Mouse (Mus musculus): Measurements from ENCODE around the gene Mgat1. TPM values are rescaled to one million over a fixed set of nuclear protein-coding genes. Genes with fewer than 3 reads are reported as not detected.
"Not testable (repeated sequence)": the region's sequence is repeated elsewhere in the genome, so short reads cannot be mapped to it uniquely, and the experiment has no call there.

The Mgat1 gene
- polyA plus RNA-seq, 1 experiment from 2014 or later, result 35.5 TPM

GRCm38 (mm10) chr11:49270368-49270767, 26.4 kb downstream of the Mgat1 start:
- no peaks in the 10 kb centered on the region for H3K27me3 ChIP-seq

GRCm38 (mm10) chr11:49271334-49271733, 27.3 kb downstream of the Mgat1 start:
- ATAC-seq (ENCODE audit: low FRiP score), result 0 out of 2 replicates have a peak, but pooled peaks have one; percentile 11
- no peaks in the 10 kb centered on the region for H3K4me1 ChIP-seq
- H3K9ac ChIP-seq, result no peak overlapping the region

More at GRCm38 (mm10) chr11:49270368-49270767, 26.4 kb downstream of the Mgat1 start:
- ATAC-seq (ENCODE audit: low FRiP score), result no peak
- H3K27ac ChIP-seq, result no peak overlapping the region
- H3K4me1 ChIP-seq, result no peaks in the 10 kb centered on the region
- H3K4me2 ChIP-seq, result no peak overlapping the region
- WGBS, result 95% methylated on average over 4 of the region's 4 CpGs
- no peak overlapping the region for H3K4me3 ChIP-seq (replicated peaks)
- no peaks in the 10 kb centered on the region for H3K9me3 ChIP-seq
- no peak overlapping the region for H3K9ac ChIP-seq
- H3K36me3 ChIP-seq (replicated peaks), result no peaks in the 10 kb centered on the region

GRCm38 (mm10) chr11:49273834-49274519, 30.0 kb downstream of the Mgat1 start:
- no peak overlapping the region for H3K4me2 ChIP-seq
- 72% methylated on average over 11 of the region's 11 CpGs for WGBS
- no peak overlapping the region for H3K4me3 ChIP-seq (replicated peaks)
- H3K9me3 ChIP-seq, result no peaks in the 10 kb centered on the region
- H3K4me1 ChIP-seq, result no peaks in the 10 kb centered on the region
- ATAC-seq (ENCODE audit: low FRiP score), result peak; percentile 27; the same call in 1 of the 2 replicates
- no peaks in the 10 kb centered on the region for H3K36me3 ChIP-seq (replicated peaks)
- H3K9ac ChIP-seq, result no peak overlapping the region
- H3K27ac ChIP-seq, result no peak overlapping the region
- H3K27me3 ChIP-seq, result no peaks in the 10 kb centered on the region

More at GRCm38 (mm10) chr11:49271334-49271733, 27.3 kb downstream of the Mgat1 start:
- no peak overlapping the region for H3K4me2 ChIP-seq
- no peak overlapping the region for H3K4me3 ChIP-seq (replicated peaks)
- no peak overlapping the region for H3K27ac ChIP-seq
- H3K36me3 ChIP-seq (replicated peaks), result no peaks in the 10 kb centered on the region
- H3K27me3 ChIP-seq, result no peaks in the 10 kb centered on the region
- H3K9me3 ChIP-seq, result no peaks in the 10 kb centered on the region
- WGBS, result 31% methylated on average over 7 of the region's 7 CpGs

GRCm38 (mm10) chr11:49278222-49278621, 34.2 kb downstream of the Mgat1 start, which contains the start of gene Olfr1393:
Gene Olfr1393, plus strand, starts transcription at chr11:49278304.
- Histone ChIP-seq H3K9ac (no peak within 1 kb of the TSS), H3K4me2 (no peak within 1 kb of the TSS), H3K9me3 (no peaks in the 10 kb centered on the region), H3K27me3 (no peaks in the 10 kb centered on the region), H3K36me3 (replicated peaks) (no peaks in the 10 kb centered on the region), H3K4me1 (no peaks in the 10 kb centered on the region), H3K27ac (no peak within 1 kb of the TSS), H3K4me3 (replicated peaks) (no peak within 1 kb of the TSS)
- no peak for ATAC-seq (ENCODE audit: low FRiP score)
- WGBS, result 87% methylated on average over 3 of the region's 3 CpGs

GRCm38 (mm10) chr11:49284982-49285381, 41.0 kb downstream of the Mgat1 start, which contains the start of gene Olfr1392:
Gene Olfr1392, plus strand, starts transcription at chr11:49285282.
- H3K9ac ChIP-seq; H3K4me2 ChIP-seq; H3K9me3 ChIP-seq; H3K27ac ChIP-seq; H3K36me3 ChIP-seq (replicated peaks); ATAC-seq (ENCODE audit: low FRiP score); H3K4me1 ChIP-seq; H3K27me3 ChIP-seq; H3K4me3 ChIP-seq (replicated peaks): not testable (repeated sequence)
- WGBS, result 70% methylated on average over 1 of the region's 1 CpGs

- H3K4me1 ChIP-seq, result no peaks in the 10 kb centered on the region
- H3K4me3 ChIP-seq (replicated peaks), result no peak overlapping the region
- no peak overlapping the region for H3K9ac ChIP-seq
- 84% methylated on average over 2 of the region's 2 CpGs for WGBS
- no peak overlapping the region for H3K4me2 ChIP-seq
- no peaks in the 10 kb centered on the region for H3K36me3 ChIP-seq (replicated peaks)
- H3K27ac ChIP-seq, result no peak overlapping the region
- no peaks in the 10 kb centered on the region for H3K9me3 ChIP-seq
- no peak for ATAC-seq (ENCODE audit: low FRiP score)
- H3K27me3 ChIP-seq, result no peaks in the 10 kb centered on the region
Observed at GRCm38 (mm10) chr11:49287251-49287650, 43.3 kb downstream of the Mgat1 start.

- H3K4me3 ChIP-seq (replicated peaks), result no peak overlapping the region
- no peak overlapping the region for H3K9ac ChIP-seq
- H3K4me2 ChIP-seq, result no peak overlapping the region
- peaks cover 2% of the 10 kb centered on the region; the same call in 1 of the 2 replicates for H3K4me1 ChIP-seq
- ATAC-seq (ENCODE audit: low FRiP score), result no peak
- H3K9me3 ChIP-seq, result no peaks in the 10 kb centered on the region
- WGBS, result 66% methylated on average over 3 of the region's 3 CpGs
- no peaks in the 10 kb centered on the region for H3K36me3 ChIP-seq (replicated peaks)
- no peak overlapping the region for H3K27ac ChIP-seq
- H3K27me3 ChIP-seq, result no peaks in the 10 kb centered on the region
Observed at GRCm38 (mm10) chr11:49292777-49293176, 48.8 kb downstream of the Mgat1 start.

- Histone ChIP-seq H3K4me1 (no peaks in the 10 kb centered on the region), H3K4me2 (no peak within 1 kb of the TSS), H3K27ac (no peak within 1 kb of the TSS), H3K36me3 (replicated peaks) (no peaks in the 10 kb centered on the region), H3K4me3 (replicated peaks) (no peak within 1 kb of the TSS), H3K9me3 (no peaks in the 10 kb centered on the region), H3K27me3 (no peaks in the 10 kb centered on the region), H3K9ac (no peak within 1 kb of the TSS)
- ATAC-seq (ENCODE audit: low FRiP score), result no peak
Observed at GRCm38 (mm10) chr11:49304441-49304840, 60.5 kb downstream of the Mgat1 start, which contains the start of gene Olfr10. Gene Olfr10, plus strand, starts transcription at chr11:49304741.

- WGBS, result 83% methylated on average over 5 of the region's 5 CpGs
- H3K4me1 ChIP-seq; H3K27ac ChIP-seq; H3K9ac ChIP-seq; H3K4me2 ChIP-seq; ATAC-seq (ENCODE audit: low FRiP score); H3K36me3 ChIP-seq (replicated peaks); H3K4me3 ChIP-seq (replicated peaks); H3K9me3 ChIP-seq; H3K27me3 ChIP-seq: not testable (repeated sequence)
Observed at GRCm38 (mm10) chr11:49308547-49308946, 64.6 kb downstream of the Mgat1 start.

Other genes starting within 250 kb of the Mgat1 start
- gene 9930111J21Rik2, start 192.9 kb upstream of the Mgat1 start, polyA plus RNA-seq (2016; fragmentation: Nextera tagmentation; extraction: Ambion mirVana), result 0.17 and 0.23 TPM in 2 replicates
- not detected in 2 replicates for gene Tgtp2, start 180.0 kb upstream of the Mgat1 start, polyA plus RNA-seq (2016; fragmentation: Nextera tagmentation; extraction: Ambion mirVana)
- 0.18 and 0.50 TPM in 2 replicates for gene Ifi47, start 167.6 kb upstream of the Mgat1 start, polyA plus RNA-seq (2016; fragmentation: Nextera tagmentation; extraction: Ambion mirVana)
- not detected in 2 replicates for gene Olfr1396, start 129.3 kb upstream of the Mgat1 start, polyA plus RNA-seq (2016; fragmentation: Nextera tagmentation; extraction: Ambion mirVana)
- gene Olfr1395, start 101.9 kb upstream of the Mgat1 start, polyA plus RNA-seq (2016; fragmentation: Nextera tagmentation; extraction: Ambion mirVana), result not detected in 2 replicates
- gene Olfr1394, start 89.8 kb upstream of the Mgat1 start, polyA plus RNA-seq (2016; fragmentation: Nextera tagmentation; extraction: Ambion mirVana), result not detected in 2 replicates
- gene Btnl9, start 57.0 kb upstream of the Mgat1 start, polyA plus RNA-seq (2016; fragmentation: Nextera tagmentation; extraction: Ambion mirVana), result 0.17 TPM in 1 of 2 replicates, not detected in the other
- 60.5 and 63.3 TPM in 2 replicates for gene Zfp62, start 40.9 kb upstream of the Mgat1 start, polyA plus RNA-seq (2016; fragmentation: Nextera tagmentation; extraction: Ambion mirVana)
- gene Olfr1393, start 34.1 kb downstream of the Mgat1 start, polyA plus RNA-seq (2016; fragmentation: Nextera tagmentation; extraction: Ambion mirVana), result 0.06 and 0.18 TPM in 2 replicates
- gene Olfr1392, start 41.1 kb downstream of the Mgat1 start, polyA plus RNA-seq (2016; fragmentation: Nextera tagmentation; extraction: Ambion mirVana), result not detected in 2 replicates
- gene Olfr10, start 60.5 kb downstream of the Mgat1 start, polyA plus RNA-seq (2016; fragmentation: Nextera tagmentation; extraction: Ambion mirVana), result not detected in 2 replicates
- not detected in 2 replicates for gene Olfr1391, start 78.6 kb downstream of the Mgat1 start, polyA plus RNA-seq (2016; fragmentation: Nextera tagmentation; extraction: Ambion mirVana)
- gene Olfr1390, start 91.0 kb downstream of the Mgat1 start, polyA plus RNA-seq (2016; fragmentation: Nextera tagmentation; extraction: Ambion mirVana), result not detected in 2 replicates
- not detected in 2 replicates for gene Olfr1389, start 178.9 kb downstream of the Mgat1 start, polyA plus RNA-seq (2016; fragmentation: Nextera tagmentation; extraction: Ambion mirVana)
- 0.10 and 0.13 TPM in 2 replicates for gene Olfr1388, start 192.4 kb downstream of the Mgat1 start, polyA plus RNA-seq (2016; fragmentation: Nextera tagmentation; extraction: Ambion mirVana)
- gene Olfr1387, start 211.2 kb downstream of the Mgat1 start, polyA plus RNA-seq (2016; fragmentation: Nextera tagmentation; extraction: Ambion mirVana), result not detected in 2 replicates
- gene Olfr1386, start 220.9 kb downstream of the Mgat1 start, polyA plus RNA-seq (2016; fragmentation: Nextera tagmentation; extraction: Ambion mirVana), result not detected in 2 replicates
- gene Olfr1385, start 244.9 kb downstream of the Mgat1 start, polyA plus RNA-seq (2016; fragmentation: Nextera tagmentation; extraction: Ambion mirVana), result not detected in 2 replicates